8 mouse cellular contexts compared by ENCODE assay signal in genomic region chr5:124162577-124162976, GRCm38 (mm10). TPM values are rescaled to one million over a fixed set of nuclear protein-coding genes. Genes with fewer than 3 reads are reported as not detected.
DNase-seq lines count a peak whose midpoint lies in the region; ATAC-seq and TF ChIP-seq lines count a peak whose summit lies in the region.

No protein-coding gene starts in this region.

- DNase-seq in cerebellum, adult 11 months: peak; percentile 71
- peak; percentile 53 for DNase-seq in c-Kit-positive CD71-negative TER-119-negative erythroid progenitor cells, embryonic 14.5 days (ENCODE audit: low read depth)
- DNase-seq in forebrain, postnatal 0 days: peak; percentile 83
- peak; percentile 75 to 79 for DNase-seq in heart, postnatal 36 days
- peak; percentile 76 to 80 for DNase-seq in layer of hippocampus, postnatal 10 days (ENCODE audit: low spot score in 2 of 2)
- peak; percentile 39 to 76 for DNase-seq in spleen, postnatal 10 days (ENCODE audit: low spot score in 2 of 2)

- H3K4me3 ChIP-seq in forebrain, postnatal 0 days (ENCODE audit: low read depth, low read length): no peak overlapping the region

- no peaks in the 10 kb centered on the region for H3K36me3 ChIP-seq in forebrain, postnatal 0 days (ENCODE audit: insufficient read depth)

- H3K9me3 ChIP-seq in forebrain, postnatal 0 days (ENCODE audit: low read length): no peaks in the 10 kb centered on the region

- no peak for ATAC-seq in cerebellum, adult (ENCODE audit: insufficient number of reproducible peaks, low FRiP score, low TSS enrichment)
- peak; percentile 75 for ATAC-seq in forebrain, postnatal 0 days
- peak; percentile 31; the same call in 1 of the 2 replicates for ATAC-seq in megakaryocyte-erythroid progenitor cell, adult 5-6 weeks (replicated peaks; ENCODE audit: low FRiP score, low TSS enrichment, poor library complexity, severe bottlenecking)

- no peaks in the 10 kb centered on the region for H3K27me3 ChIP-seq in forebrain, postnatal 0 days (ENCODE audit: insufficient read depth, low read length)

- TF ChIP-seq CTCF in forebrain, postnatal 0 days (IDR thresholded peaks at IDR 0.05; ENCODE audit: low read depth): peak; percentile 82

- 30% methylated on average over 5 of the region's 5 CpGs for WGBS in forebrain, postnatal 0 days

- no peak overlapping the region for H3K4me2 ChIP-seq in forebrain, postnatal 0 days (ENCODE audit: low read depth)

- 0 out of 2 replicates have a peak overlapping the region, but pooled peaks have one; percentile 29 for H3K27ac ChIP-seq in forebrain, postnatal 0 days (ENCODE audit: low read depth, low read length)

- no peak overlapping the region for H3K9ac ChIP-seq in forebrain, postnatal 0 days

- intact Hi-C loops in heart, postnatal 36 days (cut with DNase I): loop anchor here (1.0 to 2.0 kb wide), 4 partner anchors 54 to 122 kb away; partner anchors contain the start of gene Pitpnm2

- peaks cover 9% of the 10 kb centered on the region for H3K4me1 ChIP-seq in forebrain, postnatal 0 days (ENCODE audit: insufficient read depth)

RNA-seq across cellular contexts. Expression of gene Arl6ip4, which starts 46.7 kb away (rescaled TPM):
- 36.0 and 41.9 TPM in 2 replicates for total RNA-seq in forebrain, postnatal 0 days (2014; rRNA removed)
- polyA plus RNA-seq in forebrain, postnatal 0 days (2015; fragmentation: Nextera tagmentation; extraction: Ambion mirVana): 95.6 and 98.3 TPM in 2 replicates
- total RNA-seq in heart, postnatal 36 days (2021): 10 to 100 TPM; 36.5 to 39.0 TPM
- total RNA-seq in layer of hippocampus, postnatal 10 days (2021): 10 to 100 TPM; 54.3 to 60.0 TPM
- total RNA-seq in megakaryocyte-erythroid progenitor cell, adult 5-6 weeks (2014; fragmentation: Nextera tagmentation): 88.4 and 129 TPM in 2 replicates
- total RNA-seq in megakaryocyte-erythroid progenitor cell, adult 5-6 weeks (2017): 120 and 128 TPM in 2 replicates

RNA-seq across cellular contexts. Expression of gene Ogfod2, which starts 50.5 kb away (rescaled TPM):
- 56.0 and 58.3 TPM in 2 replicates for total RNA-seq in forebrain, postnatal 0 days (2014; rRNA removed)
- 40.7 and 44.2 TPM in 2 replicates for polyA plus RNA-seq in forebrain, postnatal 0 days (2015; fragmentation: Nextera tagmentation; extraction: Ambion mirVana)
- 10 to 100 TPM; 14.4 to 16.2 TPM for total RNA-seq in heart, postnatal 36 days (2021)
- total RNA-seq in layer of hippocampus, postnatal 10 days (2021): 10 to 100 TPM; 30.8 to 37.0 TPM
- 16.1 and 16.8 TPM in 2 replicates for total RNA-seq in megakaryocyte-erythroid progenitor cell, adult 5-6 weeks (2014; fragmentation: Nextera tagmentation)
- total RNA-seq in megakaryocyte-erythroid progenitor cell, adult 5-6 weeks (2017): 8.0 and 11.9 TPM in 2 replicates
